ENCODE assay signal across 8 mouse cellular contexts in the genomic region with DNA sequence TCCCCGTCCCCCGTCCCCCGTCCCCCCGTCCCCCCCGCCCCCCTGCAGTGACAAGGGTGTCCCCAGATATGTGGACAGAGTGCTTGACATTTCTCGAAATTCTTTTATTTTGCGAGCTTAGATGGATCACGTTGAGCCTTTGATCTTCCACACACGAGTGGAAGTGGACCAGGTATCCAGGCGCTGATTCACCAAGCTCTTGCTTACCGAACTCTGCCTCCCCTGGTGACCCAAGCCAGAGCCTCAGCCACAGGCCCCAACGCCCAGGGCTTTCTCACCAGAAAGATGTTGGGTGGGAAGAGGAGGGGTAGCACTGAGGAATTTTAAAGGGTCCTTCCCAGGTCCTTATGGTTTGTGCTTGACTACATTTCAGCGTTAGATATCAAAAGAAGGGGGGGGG. TPM values are rescaled to one million over a fixed set of nuclear protein-coding genes. Genes with fewer than 3 reads are reported as not detected.
DNase-seq lines count a peak whose midpoint lies in the region; ATAC-seq and TF ChIP-seq lines count a peak whose summit lies in the region.

No protein-coding gene starts in this region.

- in situ Hi-C loops in CH12.LX (cut with MboI; ENCODE audit: low pct_ligation_motif_present, low pct_unique_long_range_greater_than_20kb, low sequenced_read_pairs) = no loop called here

- peak; percentile 40 for DNase-seq in embryo, embryonic 10.5 days (ENCODE audit: low spot score)
- no peak for DNase-seq in embryo, embryonic 10 days (ENCODE audit: low spot score)
- DNase-seq in CH12.LX (ENCODE audit: extremely low read depth) = no peak
- DNase-seq in heart, postnatal 0 days (ENCODE audit: low spot score) = no peak
- DNase-seq in urinary bladder, postnatal 14 days (ENCODE audit: low spot score) = no peak
- DNase-seq in urinary bladder, adult 18-20 months (ENCODE audit: low spot score in 2 of 2) = no peak
- no peak for DNase-seq in gastrocnemius, adult 8-10 months (ENCODE audit: low spot score in 2 of 2)

- no peak for TF ChIP-seq EP300 in CH12.LX (IDR thresholded peaks at IDR 0.05; ENCODE audit: low read length)
- TF ChIP-seq EP300 in heart, postnatal 0 days (IDR thresholded peaks at IDR 0.05; ENCODE audit: low read depth) = no peak

- H3K9ac ChIP-seq in CH12.LX (ENCODE audit: insufficient read depth, low read depth) = no peak overlapping the region
- H3K9ac ChIP-seq in heart, postnatal 0 days (replicated peaks; ENCODE audit: low read depth, low read length) = peak overlapping the region; percentile 92

- H3K36me3 ChIP-seq in CH12.LX (replicated peaks in 1 of 2; ENCODE audit: control insufficient read depth in 1 of 2, insufficient read depth in 1 of 2, low read length in 1 of 2) (no peaks in the 10 kb centered on the region), macrophage (ENCODE audit: inconsistent target) (no peaks in the 10 kb centered on the region)
- no peaks in the 10 kb centered on the region; the same call in 1 of the 2 replicates for H3K36me3 ChIP-seq in heart, postnatal 0 days (replicated peaks; ENCODE audit: control insufficient read depth, insufficient read depth, low read length)

- H3K79me2 ChIP-seq in CH12.LX (replicated peaks; ENCODE audit: control insufficient read depth, extremely low read depth, insufficient read depth, poor library complexity, severe bottlenecking) (no peaks in the 10 kb centered on the region), macrophage (ENCODE audit: inconsistent target) (no peaks in the 10 kb centered on the region)

- WGBS in heart, postnatal 0 days = 12% methylated on average over 13 of the region's 13 CpGs
- WGBS in macrophage (ENCODE audit: missing documents) = 24% methylated on average over 12 of the region's 13 CpGs

- no peak overlapping the region for H3K27ac ChIP-seq in CH12.LX (ENCODE audit: insufficient read depth, low read depth)
- peak overlapping the region; percentile 93 for H3K27ac ChIP-seq in heart, postnatal 0 days (ENCODE audit: low read depth)
- no peak overlapping the region for H3K27ac ChIP-seq in macrophage

- TF ChIP-seq RAD21 in CH12.LX (IDR thresholded peaks at IDR 0.05; ENCODE audit: low read depth, low read length) = no peak

- H3K4me2 ChIP-seq in CH12.LX (ENCODE audit: insufficient read depth, low read depth, poor library complexity, severe bottlenecking) = peak overlapping the region; percentile 86
- peak overlapping the region; percentile 78 for H3K4me2 ChIP-seq in heart, postnatal 0 days (ENCODE audit: low read depth, low read length)

- dilution Hi-C loops in CH12.LX (cut with MboI; ENCODE audit: extremely low pct_ligation_motif_present, extremely low pct_unique_long_range_greater_than_20kb, low sequenced_read_pairs) = no loop called here

- no peak for ATAC-seq in heart, postnatal 0 days (ENCODE audit: insufficient read depth, low read depth)

- H3K9me3 ChIP-seq in CH12.LX (replicated peaks; ENCODE audit: low read length) = no peaks in the 10 kb centered on the region
- no peaks in the 10 kb centered on the region for H3K9me3 ChIP-seq in heart, postnatal 0 days (replicated peaks; ENCODE audit: control insufficient read depth, low read length)

- no peak for TF ChIP-seq POLR2A in CH12.LX (IDR thresholded peaks at IDR 0.05; ENCODE audit: low read depth, low read length)

- TF ChIP-seq CTCF in CH12.LX (conservative IDR thresholded peaks at IDR 0.05 in 1 of 2, IDR thresholded peaks at IDR 0.05 in 1 of 2; ENCODE audit: low read depth in 2 of 2, low read length in 2 of 2) = no peak
- TF ChIP-seq CTCF in heart, postnatal 0 days (IDR thresholded peaks at IDR 0.05; ENCODE audit: low read depth) = no peak

- H3K27me3 ChIP-seq in CH12.LX (replicated peaks) = peaks cover 65% of the 10 kb centered on the region
- no peaks in the 10 kb centered on the region for H3K27me3 ChIP-seq in heart, postnatal 0 days (ENCODE audit: control insufficient read depth, insufficient read depth, low read length)

- H3K4me3 ChIP-seq in CH12.LX (replicated peaks in 1 of 3; ENCODE audit: low read depth in 2 of 3, low read length in 2 of 3, poor library complexity in 1 of 3) = no peak overlapping the region
- peak overlapping the region; percentile 87 for H3K4me3 ChIP-seq in heart, postnatal 0 days (ENCODE audit: low read depth, low read length)
- H3K4me3 ChIP-seq in macrophage (ENCODE audit: inconsistent target) = peak overlapping the region; percentile 16; the same call in 1 of the 2 replicates

- peaks cover 0 to 8% of the 10 kb centered on the region in 2 experiments; a peak in 2 of 4 replicates for H3K4me1 ChIP-seq in CH12.LX (ENCODE audit: control insufficient read depth in 1 of 2, insufficient read depth in 2 of 2)
- peaks cover 22% of the 10 kb centered on the region; the same call in 1 of the 2 replicates for H3K4me1 ChIP-seq in heart, postnatal 0 days (ENCODE audit: control insufficient read depth, insufficient read depth)

TF ChIP-seq in CH12.LX, 34 proteins besides CTCF, POLR2A, EP300 and RAD21:
- no peak for TF ChIP-seq MYC (IDR thresholded peaks at IDR 0.05; ENCODE audit: low read depth, low read length)
- TF ChIP-seq IRF4 (IDR thresholded peaks at IDR 0.05; ENCODE audit: low read depth, low read length) = no peak
- no peak for TF ChIP-seq JUN (IDR thresholded peaks at IDR 0.05; ENCODE audit: insufficient read depth, low read depth, low read length)
- no peak for TF ChIP-seq ZKSCAN1 (IDR thresholded peaks at IDR 0.05; ENCODE audit: borderline replicate concordance, low read depth, low read length)
- no peak for TF ChIP-seq TCF12 (IDR thresholded peaks at IDR 0.05; ENCODE audit: low read depth, low read length)
- no peak for TF ChIP-seq CHD2 (IDR thresholded peaks at IDR 0.05; ENCODE audit: low read length)
- TF ChIP-seq GABPA (IDR thresholded peaks at IDR 0.05; ENCODE audit: insufficient replicate concordance, low read depth, low read length) = no peak

RNA-seq across cellular contexts. Expression of a gene that starts 0.6 kb away (rescaled TPM):
- total RNA-seq in CH12.LX (2012; rRNA removed) (0.04 and 0.17 TPM in 2 replicates), CH12.LX (2014; rRNA removed) (0.28 and 0.30 TPM in 2 replicates)
- polyA plus RNA-seq in CH12.LX (2012; ENCODE audit: insufficient read length, low read depth) (0.10 and 0.30 TPM in 2 replicates), macrophage (2018) (0.08 to 0.65 TPM (median 0.19 TPM) in 3 replicates)
- 105 and 161 TPM in 2 replicates for total RNA-seq in heart, postnatal 0 days (2014; rRNA removed; ENCODE audit: low replicate concordance)
- 62.1 and 63.9 TPM in 2 replicates for polyA plus RNA-seq in heart, postnatal 0 days (2015; fragmentation: Nextera tagmentation; extraction: Ambion mirVana)
- total RNA-seq in macrophage (2018; cell fraction: chromatin; rRNA removed) = 10 to 100 TPM in 1 of 26 experiments, under 1 TPM in 5, not detected in 20; 0.25 to 12.9 (median 0.53) TPM
- total RNA-seq in macrophage (2018; cell fraction: cytosol; rRNA removed) = under 1 TPM in 25 of 26 experiments, not detected in 1; 0.03 to 0.53 (median 0.14) TPM
- total RNA-seq in macrophage (2018; cell fraction: nucleus; rRNA removed) = 1 to 10 TPM in 1 of 26 experiments, under 1 TPM in 20, not detected in 5; 0.18 to 2.5 (median 0.27) TPM
- 1 to 10 TPM; 2.6 to 7.7 (median 3.5) TPM for total RNA-seq in gastrocnemius, adult 8-10 months (2022)

Comparison
In these comparisons a context has a peak if more than half of its experiments do, and no peak if none do; other contexts are left out.
1. H3K4me3 ChIP-seq: peak in heart, postnatal 0 days (single experiment) and macrophage (single experiment); none in CH12.LX (0 of 3).
2. RNA of a gene that starts 0.6 kb away (total RNA-seq): 105 to 161 TPM in heart, postnatal 0 days; 2.6 to 7.7 TPM in gastrocnemius, adult 8-10 months and 0.04 to 0.30 TPM in CH12.LX; every median in the first group is over 10 times any median in the second.